Mouse (Mus musculus) cortical plate, adult 2 months (tissue): ENCODE measurements around the gene D8Ertd738e. TPM values are rescaled to one million over a fixed set of nuclear protein-coding genes. Genes with fewer than 3 reads are reported as not detected.

Experiments
- H3K27ac ChIP-seq: fragments of 200-500 bp; 2 replicates; pipeline ENCODE4 v1.5.1; 2012; ENCODE audit warnings: low read length, control low read depth, inconsistent platforms; ENCODE audit not compliant: insufficient read depth
- H3K4me1 ChIP-seq: fragments of 200-500 bp; 2 replicates; pipeline ENCODE4 v1.6.1; 2011; ENCODE audit warnings: low read length; ENCODE audit not compliant: control insufficient read depth, insufficient read depth
- H3K4me3 ChIP-seq: fragments of 200-500 bp; 2 replicates; pipeline ENCODE4 v1.5.1; 2011; ENCODE audit warnings: mild to moderate bottlenecking, low read length, control low read depth; ENCODE audit not compliant: insufficient read depth
- CTCF ChIP-seq: fragments of 200-500 bp; IDR thresholded peaks from 2 replicates; pipeline ENCODE4 v1.5.1; 2011; ENCODE audit warnings: mild to moderate bottlenecking, control low read depth, low read length; ENCODE audit not compliant: insufficient read depth; ENCODE audit errors: extremely low read depth
- POLR2A ChIP-seq: fragments of 200-500 bp; IDR thresholded peaks from 2 replicates; pipeline ENCODE4 v1.6.1; 2011; ENCODE audit warnings: mild to moderate bottlenecking, low read length, control low read depth; ENCODE audit not compliant: insufficient read depth; ENCODE audit errors: extremely low read depth
- polyA plus RNA-seq: library from polyadenylated mRNA; depleted of rRNA; stranded (reverse); fragments of >200 nt; gene quantifications from 2 replicates; pipeline ENCODE4 v1.2.3, GENCODE M21; 2012

The D8Ertd738e gene
- polyA plus RNA-seq, 1 experiment, result 213 TPM

GRCm38 (mm10) chr8:84218143-84218542 is 31.4 kb downstream of the D8Ertd738e start:
- Histone ChIP-seq H3K4me1 (no peaks in the 10 kb centered on the region), H3K27ac (no peak overlapping the region), H3K4me3 (no peak overlapping the region)
- no peak for TF ChIP-seq POLR2A
- TF ChIP-seq CTCF, result no peak

DNA sequence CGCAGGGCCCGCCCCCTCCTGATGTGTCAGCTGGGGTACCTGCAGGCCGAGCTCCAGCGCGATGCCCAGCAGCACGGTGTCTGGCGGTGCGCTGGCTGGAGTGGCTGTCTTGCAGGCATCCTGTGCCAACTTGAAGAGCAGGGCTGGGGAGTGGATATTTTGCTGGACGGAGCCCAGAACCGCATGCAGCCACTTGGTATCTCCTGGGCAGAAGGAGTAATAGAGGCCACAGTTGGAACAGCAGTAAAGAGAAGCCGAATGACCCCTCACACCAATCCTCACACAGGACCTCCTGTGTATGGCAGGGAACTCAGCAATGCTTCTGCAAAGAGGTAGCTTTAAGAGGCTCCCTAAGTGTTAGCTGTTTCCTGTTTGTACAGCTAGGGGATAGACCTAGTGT is 32.3 kb downstream of the D8Ertd738e start:
- no peak for TF ChIP-seq POLR2A
- Histone ChIP-seq H3K4me3 (no peak overlapping the region), H3K27ac (no peak overlapping the region), H3K4me1 (no peaks in the 10 kb centered on the region)

GRCm38 (mm10) chr8:84213277-84213676 is 36.2 kb downstream of the D8Ertd738e start:
- TF ChIP-seq CTCF (no peak), POLR2A (no peak)
- H3K4me3 ChIP-seq, result no peak overlapping the region
- H3K27ac ChIP-seq, result no peak overlapping the region
- H3K4me1 ChIP-seq, result no peaks in the 10 kb centered on the region

DNA sequence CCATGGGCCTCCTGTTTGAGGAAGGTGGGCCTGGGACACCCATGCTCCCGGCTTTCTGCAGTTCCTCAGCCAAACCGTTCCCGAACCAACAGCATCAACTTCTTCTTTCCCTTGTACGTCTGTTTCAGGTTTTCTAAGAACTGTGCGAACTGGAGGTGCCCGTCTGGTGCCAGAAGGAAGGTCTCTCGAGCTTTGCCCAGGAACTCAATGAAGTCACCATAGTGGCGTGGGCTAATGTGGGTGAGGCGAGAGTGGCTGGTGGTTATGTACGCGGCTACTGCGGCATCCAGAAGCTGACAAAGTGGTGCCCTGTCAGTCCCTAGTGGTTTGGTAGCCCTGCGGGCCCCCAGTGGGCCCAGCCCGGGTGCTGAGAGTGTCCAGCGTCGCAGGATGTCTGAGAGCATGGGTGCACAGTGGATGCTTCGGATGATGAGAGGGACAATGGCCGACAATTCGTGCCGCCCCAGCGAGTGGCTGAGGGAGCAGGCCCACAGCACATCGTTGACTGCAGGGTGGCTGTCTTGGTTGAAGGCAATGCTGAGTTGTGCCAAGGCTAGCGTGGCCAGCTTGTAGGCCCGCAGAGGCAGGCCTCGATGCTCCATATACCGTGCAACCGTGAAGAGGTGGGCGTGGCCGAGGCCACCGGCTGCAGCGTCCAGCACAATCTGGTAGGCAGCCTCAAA is 37.5 kb downstream of the D8Ertd738e start:
- Histone ChIP-seq H3K4me1 (no peaks in the 10 kb centered on the region), H3K27ac (no peak overlapping the region)

GRCm38 (mm10) chr8:84211202-84211601 is 38.3 kb downstream of the D8Ertd738e start:
- H3K4me1 ChIP-seq, result no peaks in the 10 kb centered on the region
- TF ChIP-seq POLR2A (no peak), CTCF (no peak)
- no peak overlapping the region for H3K27ac ChIP-seq
- H3K4me3 ChIP-seq, result no peak overlapping the region

More for the DNA sequence above, 37.5 kb downstream of the D8Ertd738e start:
- no peak for TF ChIP-seq POLR2A
- no peak for TF ChIP-seq CTCF
- no peak overlapping the region for H3K4me3 ChIP-seq

- H3K27ac ChIP-seq, result peak overlapping the region; percentile 22; the same call in 1 of the 2 replicates
These were observed 39.2 kb downstream of the D8Ertd738e start for GRCm38 (mm10) chr8:84210167-84210791.

GRCm38 (mm10) chr8:84208381-84209380 is 40.8 kb downstream of the D8Ertd738e start:
- Histone ChIP-seq H3K27ac (no peak overlapping the region; the same call in 1 of the 2 replicates), H3K4me3 (no peak overlapping the region), H3K4me1 (no peaks in the 10 kb centered on the region)
- TF ChIP-seq POLR2A (no peak), CTCF (no peak)

More at GRCm38 (mm10) chr8:84210167-84210791, 39.2 kb downstream of the D8Ertd738e start:
- no peaks in the 10 kb centered on the region for H3K4me1 ChIP-seq
- peak overlapping the region; percentile 9; the same call in 1 of the 2 replicates for H3K4me3 ChIP-seq
- TF ChIP-seq CTCF, result peak; percentile 80
- TF ChIP-seq POLR2A, result no peak

DNA sequence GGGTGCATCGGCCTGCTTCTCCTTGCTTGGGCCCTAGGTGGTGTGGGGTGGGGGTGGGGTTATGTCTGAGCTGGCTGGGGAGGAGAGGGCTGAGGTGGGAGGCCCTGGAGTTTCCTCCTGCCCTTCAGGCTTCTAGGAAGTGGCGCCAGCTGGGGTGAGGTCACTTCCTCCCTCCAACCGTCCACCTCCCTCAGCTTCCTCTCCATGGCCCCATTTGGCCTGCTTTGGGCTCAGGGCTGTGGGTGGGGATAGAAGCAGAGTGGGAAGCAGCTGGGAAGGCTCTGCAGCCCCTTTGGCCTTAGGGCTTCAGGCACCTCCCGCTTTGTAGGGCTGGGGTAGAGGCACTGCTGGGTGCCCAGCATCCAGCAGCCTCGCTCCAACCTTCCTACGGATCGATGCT is 41.7 kb downstream of the D8Ertd738e start:
- Histone ChIP-seq H3K27ac (peak overlapping the region; percentile 70), H3K4me3 (no peak overlapping the region), H3K4me1 (no peaks in the 10 kb centered on the region)
- TF ChIP-seq CTCF, result no peak
- no peak for TF ChIP-seq POLR2A

- H3K4me3 ChIP-seq, result no peak overlapping the region
- no peaks in the 10 kb centered on the region; the same call in 1 of the 2 replicates for H3K4me1 ChIP-seq
- TF ChIP-seq POLR2A (no peak), CTCF (no peak)
- H3K27ac ChIP-seq, result no peak overlapping the region
These were observed 42.9 kb downstream of the D8Ertd738e start for GRCm38 (mm10) chr8:84206666-84207065.
